Mouse (Mus musculus): ENCODE measurements at regions not wholly inside any gene's neighbourhood (a gene's known extent, or its start where the extent isn't known, plus 50 kb on each side); places are given as distances from the start of the nearest gene placed in this dataset.

DNA sequence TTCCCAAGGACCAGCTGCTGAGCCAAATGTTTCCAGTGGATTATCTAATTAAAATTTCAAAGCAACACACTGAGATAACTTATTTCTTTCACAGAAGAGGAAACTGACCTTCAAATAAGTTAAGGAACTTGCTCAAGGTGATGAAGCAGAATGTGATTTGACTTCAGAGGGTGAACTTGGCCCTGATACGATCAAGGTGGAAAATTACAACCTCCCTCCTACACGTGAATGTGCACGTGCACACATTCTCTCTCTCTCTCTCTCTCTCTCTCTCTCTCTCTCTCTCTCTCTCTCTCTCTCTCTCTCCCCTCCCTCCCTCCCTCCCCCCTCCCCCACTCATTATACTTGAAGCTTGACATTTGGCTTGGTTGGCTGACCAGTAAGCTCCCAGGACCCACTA, 131.8 kb upstream of the Cxcr4 start:
- no peak for DNase-seq

DNA sequence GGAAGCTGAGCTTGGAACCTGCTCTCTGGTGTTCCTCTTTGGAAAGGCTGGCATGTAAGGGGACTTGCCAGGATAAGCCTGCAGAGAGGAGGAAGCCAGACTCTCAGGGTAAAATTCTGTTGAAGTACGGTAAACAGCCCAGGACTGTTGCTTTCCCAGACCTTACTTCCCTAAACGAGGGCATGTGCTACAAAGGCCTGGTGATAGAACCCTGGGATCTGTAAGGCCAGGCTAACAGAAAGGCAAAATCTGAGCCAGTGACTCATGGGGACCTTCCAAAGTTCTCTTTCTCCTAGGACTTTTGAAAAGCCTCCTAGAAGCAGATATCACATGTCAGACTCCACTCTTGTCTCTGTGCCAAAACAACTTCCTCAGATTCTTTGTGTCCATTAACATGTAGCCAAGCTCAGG, 130.0 kb upstream of the Cxcr4 start:
- no peak for DNase-seq

DNA sequence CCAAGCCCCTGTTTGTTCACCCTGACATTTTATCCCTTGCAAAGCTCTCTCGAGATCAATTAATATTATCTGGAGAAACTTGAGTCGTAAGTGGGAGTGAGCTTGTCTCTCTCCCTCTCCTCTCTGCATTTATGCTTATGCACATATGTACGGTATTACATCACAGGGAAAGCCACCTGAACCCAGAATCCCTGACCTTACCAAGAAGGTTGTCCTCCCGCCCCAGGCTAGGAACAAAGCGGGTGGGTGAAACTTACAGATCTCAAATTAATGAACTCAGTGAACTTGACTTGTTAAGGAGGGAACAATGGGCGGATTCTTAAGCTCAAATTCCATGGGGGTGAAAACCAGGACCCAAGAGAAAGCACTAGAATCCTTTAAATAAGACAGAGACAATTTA, 122.8 kb upstream of the Cxcr4 start:
- DNase-seq = no peak

DNA sequence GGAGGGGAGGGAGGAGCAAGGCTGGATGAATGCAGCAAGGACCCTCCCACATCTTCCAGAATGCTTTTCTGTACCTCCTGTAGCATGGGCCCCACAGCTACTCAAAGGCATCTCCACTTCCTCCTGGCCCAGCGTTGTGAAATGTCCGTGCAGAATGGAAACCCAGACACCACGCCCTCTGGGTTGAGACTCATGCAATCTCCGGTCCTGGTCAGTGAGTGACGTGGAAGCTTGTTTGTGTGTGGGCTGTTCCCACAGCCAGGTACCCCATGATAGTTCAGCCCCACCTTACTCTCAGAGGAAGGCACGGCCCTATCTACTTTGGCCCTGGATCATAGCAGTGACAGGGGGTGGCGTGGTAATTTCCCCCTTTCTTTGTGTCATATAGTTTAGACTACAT, 120.8 kb upstream of the Cxcr4 start:
- DNase-seq = peak; percentile 28

- DNase-seq = no peak
Observed at GRCm38 (mm10) chr1:128711121-128711520, 119.0 kb upstream of the Cxcr4 start.

DNA sequence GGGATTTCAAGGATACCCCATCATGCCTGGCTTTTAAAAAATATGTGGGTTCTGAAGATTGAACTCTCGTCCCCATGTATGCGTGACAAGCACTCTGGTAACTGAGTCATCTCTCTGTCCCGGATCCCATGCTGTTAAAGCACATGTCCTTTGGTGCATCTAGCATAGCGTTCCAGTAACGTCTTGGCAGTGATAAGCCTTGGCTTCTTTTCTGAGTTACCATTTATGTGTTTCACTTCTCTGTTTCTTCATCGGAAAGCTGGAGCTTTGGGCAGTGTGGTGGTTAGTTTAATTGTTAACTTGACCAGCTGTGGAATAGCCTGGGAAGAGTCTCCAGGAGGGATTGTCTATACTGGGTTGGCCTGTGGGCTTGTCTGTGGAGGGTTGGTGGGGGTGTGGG, 115.7 kb upstream of the Cxcr4 start:
- DNase-seq = no peak

- DNase-seq = no peak
Observed at GRCm38 (mm10) chr1:128706167-128706566, 114.1 kb upstream of the Cxcr4 start.

GRCm38 (mm10) chr1:128705071-128705503, 113.0 kb upstream of the Cxcr4 start:
- no peak for DNase-seq

DNA sequence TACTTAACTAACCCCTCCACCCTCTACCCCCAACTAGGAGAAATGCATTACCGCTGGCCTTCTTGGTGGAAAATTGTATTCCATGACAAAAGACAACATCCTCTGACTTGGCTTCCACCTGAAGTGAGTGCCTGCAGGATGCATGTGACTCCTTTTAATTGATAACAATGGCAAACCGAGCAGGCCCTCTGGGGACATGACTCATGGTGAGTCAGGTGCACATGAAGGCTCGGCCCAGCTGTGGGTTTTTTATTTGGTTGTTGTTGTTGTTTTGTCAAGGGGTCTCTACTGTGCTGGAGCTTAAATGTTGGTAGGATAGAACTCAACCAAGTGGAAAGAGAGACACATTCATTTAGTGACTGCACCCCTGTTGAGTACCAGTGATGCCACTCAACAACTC, 109.2 kb upstream of the Cxcr4 start:
- no peak for DNase-seq

- DNase-seq = no peak
Observed at GRCm38 (mm10) chr1:128697962-128698361, 105.9 kb upstream of the Cxcr4 start.

DNA sequence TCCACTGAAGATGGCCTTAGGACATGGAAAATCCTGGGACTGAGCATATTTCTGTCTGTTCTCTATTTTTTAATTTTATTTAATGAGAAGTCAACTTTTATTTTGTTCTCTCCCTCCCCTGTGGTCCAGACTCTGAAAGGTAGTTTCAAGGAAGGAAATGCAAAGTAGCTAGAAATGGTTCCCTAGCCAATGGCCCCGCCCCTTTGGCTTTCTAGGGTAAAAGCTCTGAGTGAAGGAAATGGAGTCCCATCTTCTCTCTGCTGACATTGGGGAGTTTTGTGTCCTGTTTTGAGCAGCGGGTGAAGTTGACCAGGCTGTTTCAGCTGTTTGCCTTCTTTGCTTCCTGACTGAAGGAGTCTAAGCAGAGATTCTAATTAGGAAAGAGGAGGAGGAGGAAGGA, 103.8 kb upstream of the Cxcr4 start:
- peak; percentile 67 for DNase-seq

GRCm38 (mm10) chr1:128692799-128693198, 100.7 kb upstream of the Cxcr4 start:
- no peak for DNase-seq

GRCm38 (mm10) chr1:128692313-128692712, 100.2 kb upstream of the Cxcr4 start:
- DNase-seq = no peak

DNA sequence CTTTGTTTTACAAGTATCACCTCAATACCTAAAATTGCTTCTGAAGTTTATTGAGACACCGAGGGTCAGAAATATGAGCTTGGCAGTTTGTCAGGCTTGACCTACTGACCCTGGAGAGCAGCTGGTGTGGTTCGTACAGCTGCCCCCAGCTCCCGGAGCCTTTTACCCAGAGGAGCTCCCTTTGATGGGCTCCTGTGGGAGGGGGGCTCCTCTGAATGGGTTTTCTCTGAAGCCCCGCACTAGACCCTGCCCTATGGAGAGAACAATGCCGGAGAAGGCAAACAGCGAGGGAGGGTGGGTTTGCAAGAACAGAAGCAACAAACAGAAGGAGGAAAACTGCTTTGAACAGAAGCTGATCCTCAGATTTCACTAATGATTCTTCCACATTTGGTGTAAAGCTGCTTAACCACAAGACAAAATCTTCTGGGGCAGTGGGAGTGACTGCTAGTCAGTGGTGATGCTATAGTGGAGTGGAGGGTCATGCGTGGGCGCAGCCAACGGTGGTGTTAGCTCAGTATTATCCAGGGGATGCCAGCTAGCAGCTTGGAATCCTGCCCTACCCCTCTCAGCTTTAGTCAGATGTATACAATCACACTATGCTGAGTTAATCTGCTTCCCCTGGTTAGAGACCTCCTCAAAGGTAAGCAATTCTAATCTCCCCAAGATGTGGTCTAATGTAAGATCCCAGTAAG, 95.3 kb upstream of the Cxcr4 start:
- no peak for DNase-seq

- no peak for DNase-seq
Observed at GRCm38 (mm10) chr1:128685467-128686137, 93.5 kb upstream of the Cxcr4 start.

DNA sequence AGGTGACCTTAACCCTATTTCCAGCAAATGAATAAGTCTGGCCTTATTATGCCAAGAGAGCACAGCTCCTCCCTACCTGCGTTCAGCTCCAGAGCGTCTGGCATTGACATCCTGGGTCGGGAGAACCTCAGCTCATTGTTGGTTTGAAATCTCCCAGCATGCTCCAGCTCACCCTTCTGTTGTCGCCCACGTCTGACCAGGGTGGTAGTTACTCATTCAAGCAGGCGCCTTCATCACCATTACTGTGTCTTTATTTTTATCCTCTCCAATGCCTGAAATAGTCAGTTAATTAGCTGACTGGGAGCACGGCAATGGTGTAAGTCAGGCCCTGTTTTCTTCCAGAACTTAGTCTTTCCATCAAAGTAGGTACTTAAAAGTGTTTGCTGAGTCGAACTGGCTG, 90.8 kb upstream of the Cxcr4 start:
- DNase-seq = no peak

- no peak for DNase-seq
Observed at GRCm38 (mm10) chr1:128681261-128681660, 89.2 kb upstream of the Cxcr4 start.

DNA sequence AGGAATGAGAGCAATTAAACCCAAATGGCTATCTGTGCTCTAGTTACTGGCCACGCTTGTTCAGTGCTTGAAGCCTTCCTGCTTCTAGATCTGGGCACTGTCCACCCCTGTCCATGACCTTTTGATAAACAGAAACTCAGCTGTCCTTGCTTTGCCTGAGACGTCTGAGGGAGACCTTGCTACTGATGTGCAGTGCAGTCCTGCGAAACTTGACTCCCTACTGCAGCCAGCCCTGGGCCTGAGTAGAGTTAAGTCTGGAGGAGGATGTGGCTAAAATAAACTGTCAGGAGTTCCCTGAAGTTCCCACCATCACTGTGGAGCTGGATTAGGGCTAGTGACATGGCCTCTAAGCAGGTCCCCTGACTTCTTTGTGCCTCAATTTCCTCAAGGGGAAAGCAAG, 88.4 kb upstream of the Cxcr4 start:
- no peak for DNase-seq

- no peak for DNase-seq
Observed at GRCm38 (mm10) chr1:128680012-128680411, 87.9 kb upstream of the Cxcr4 start.

- DNase-seq = no peak
Observed at GRCm38 (mm10) chr1:128679005-128679980, 87.2 kb upstream of the Cxcr4 start.

DNA sequence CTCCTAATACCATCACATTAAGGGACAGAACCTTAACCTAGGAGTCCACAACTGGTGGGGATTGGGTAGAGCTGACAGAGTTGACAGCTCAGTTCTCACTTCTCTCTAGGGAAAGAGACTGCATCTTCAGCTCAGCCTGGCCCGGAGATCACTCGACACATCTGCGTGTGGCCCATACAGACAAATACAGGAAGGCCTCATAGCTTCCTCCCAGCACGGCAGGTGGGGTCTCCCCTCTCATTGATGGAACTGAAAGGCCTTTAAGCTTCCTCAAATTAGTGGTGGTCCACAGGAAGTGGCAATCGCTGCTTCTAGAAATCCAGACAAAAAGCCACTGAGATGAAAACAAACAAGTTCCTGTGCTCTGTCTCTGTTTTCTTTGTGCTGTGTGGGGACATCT, 83.4 kb upstream of the Cxcr4 start:
- DNase-seq = peak; percentile 32

DNA sequence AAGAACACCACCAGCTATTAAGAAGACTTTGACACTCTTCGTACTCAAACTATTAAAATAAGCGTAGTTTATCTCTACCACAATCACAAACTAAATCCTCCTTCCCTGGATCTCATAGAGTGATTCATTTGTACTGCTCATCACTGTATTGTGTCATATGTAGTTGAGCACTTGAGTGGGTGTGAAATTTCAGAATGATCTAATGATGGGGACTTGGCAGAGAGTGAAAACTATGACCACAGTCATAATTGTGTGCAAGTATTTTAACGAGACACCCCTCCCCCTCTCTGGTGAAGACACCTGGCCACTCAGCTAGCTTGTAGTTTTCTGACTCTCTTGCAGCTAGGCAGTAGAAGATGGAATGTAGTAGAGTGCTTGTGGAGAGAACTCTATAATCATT, 80.2 kb upstream of the Cxcr4 start:
- no peak for DNase-seq

DNA sequence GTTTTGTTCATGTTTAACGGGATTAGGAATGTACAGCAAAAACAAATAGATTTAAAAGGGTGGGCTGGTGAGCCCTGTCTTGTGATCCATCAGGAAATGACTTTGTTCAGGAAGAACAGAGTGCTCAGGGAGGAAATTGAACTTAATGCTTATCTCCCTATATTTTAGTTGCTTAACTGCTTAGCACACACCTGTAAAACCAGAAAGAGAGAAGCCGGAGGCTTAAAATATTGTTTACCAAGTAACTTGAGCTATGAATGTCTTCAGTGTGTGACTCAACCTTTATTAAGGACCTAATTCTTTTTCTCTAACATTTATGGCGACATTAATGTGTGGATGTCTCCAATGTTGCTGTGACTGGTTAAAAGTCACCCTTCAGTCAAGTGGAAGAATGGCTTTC, 79.4 kb upstream of the Cxcr4 start:
- no peak for DNase-seq

DNA sequence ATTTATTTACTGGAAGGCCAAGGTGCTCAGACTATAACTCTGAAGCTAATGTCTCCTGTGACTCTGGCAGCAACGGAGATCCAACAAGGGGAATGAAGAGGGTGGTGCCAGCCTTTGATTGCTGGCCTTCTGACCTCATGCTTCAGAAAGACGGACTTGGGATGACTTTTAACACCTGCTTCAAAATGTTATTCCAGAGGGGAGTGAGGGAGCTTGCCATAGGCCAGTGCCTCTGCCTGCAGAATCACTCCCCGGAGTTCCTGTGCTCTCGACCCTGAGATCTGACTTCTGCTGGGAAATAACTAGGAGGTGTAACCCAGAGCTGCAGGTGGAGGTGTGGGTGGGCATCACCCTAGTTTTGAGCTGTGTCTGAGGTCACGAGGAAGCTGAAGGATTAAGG, 78.9 kb upstream of the Cxcr4 start:
- no peak for DNase-seq

Data from thymus, postnatal 4 days (tissue).